Mouse (Mus musculus) forebrain, embryonic 11.5 days (tissue): ENCODE measurements around the gene Grin3b. TPM values are rescaled to one million over a fixed set of nuclear protein-coding genes. Genes with fewer than 3 reads are reported as not detected.
A peak's percentile ranks its signal among the peaks of the same experiment; 100 is the strongest.

Experiments
- ATAC-seq: fragments of 200-750 bp; cut with Nextera tagmentation; replicated peaks from 2 replicates; pipeline ENCODE4 v1.8.0; 2017; ENCODE audit warnings: moderate TSS enrichment; ENCODE audit not compliant: low FRiP score
- DNase-seq: peaks from one replicate; pipeline ENCODE4 v3.0.0-alpha.2; 2017; ENCODE audit warnings: low spot score
- H3K27ac ChIP-seq: fragments of 300-500 bp; sonication (generic); 2 replicates; pipeline ENCODE4 v1.5.1; 2014; ENCODE audit warnings: low read depth, low read length
- H3K27me3 ChIP-seq: fragments of 300-500 bp; sonication (generic); 2 replicates; pipeline ENCODE4 v1.6.1; 2014; ENCODE audit warnings: mild to moderate bottlenecking, low read length, mixed read lengths; ENCODE audit not compliant: control insufficient read depth, insufficient read depth
- H3K36me3 ChIP-seq: fragments of 300-500 bp; sonication (generic); 2 replicates; pipeline ENCODE4 v1.6.1; 2014; ENCODE audit warnings: mild to moderate bottlenecking, low read length, moderate library complexity, mixed read lengths; ENCODE audit not compliant: control insufficient read depth, insufficient read depth
- H3K4me1 ChIP-seq: fragments of 300-500 bp; sonication (generic); replicated peaks from 2 replicates; pipeline ENCODE4 v1.6.1; 2014; ENCODE audit warnings: low read length, mixed read lengths; ENCODE audit not compliant: control insufficient read depth, insufficient read depth
- H3K4me2 ChIP-seq: fragments of 300-500 bp; sonication (generic); 2 replicates; pipeline ENCODE4 v1.6.1; 2014; ENCODE audit warnings: low read depth, mild to moderate bottlenecking, low read length, moderate library complexity, mixed read lengths; ENCODE audit not compliant: severe bottlenecking
- H3K4me3 ChIP-seq: fragments of 300-500 bp; sonication (generic); 2 replicates; pipeline ENCODE4 v1.5.1; 2014; ENCODE audit warnings: low read depth, low read length
- H3K9ac ChIP-seq: fragments of 300-500 bp; sonication (generic); 2 replicates; pipeline ENCODE4 v1.6.1; 2014; ENCODE audit warnings: low read length
- H3K9me3 ChIP-seq: fragments of 300-500 bp; sonication (generic); 2 replicates; pipeline ENCODE4 v1.6.1; 2016; ENCODE audit warnings: low read length, mixed read lengths; ENCODE audit not compliant: control insufficient read depth
- WGBS: fragments of 180-500 bp; shearing (Covaris S2); extraction: QIAGEN DNeasy Blood & Tissue Kit; methylation state at CpG from one replicate; pipeline ENCODE4 v1.1.7; 2014; 5-methylcytosine and 5-hydroxymethylcytosine counted together
- polyA plus RNA-seq: library from polyadenylated mRNA; unstranded; fragments of >200 nt; fragmentation: Nextera tagmentation; extraction: Ambion mirVana; gene quantifications from 2 replicates; pipeline ENCODE4 v1.2.1, GENCODE M21; 2014

Grin3b gene
- polyA plus RNA-seq, 1 experiment from 2014 or later: 0.29 TPM

- no peak overlapping the region for H3K9ac ChIP-seq
- no peaks in the 10 kb centered on the region for H3K9me3 ChIP-seq
- DNase-seq (no peak), ATAC-seq (no peak)
- peaks cover 5% of the 10 kb centered on the region; the same call in 1 of the 2 replicates for H3K4me1 ChIP-seq
- H3K27me3 ChIP-seq: peaks cover 30% of the 10 kb centered on the region
- H3K4me2 ChIP-seq: no peak overlapping the region
- 81% methylated on average over 3 of the region's 3 CpGs for WGBS
- H3K4me3 ChIP-seq: no peak overlapping the region
- no peak overlapping the region for H3K27ac ChIP-seq
- H3K36me3 ChIP-seq: no peaks in the 10 kb centered on the region
Measured at GRCm38 (mm10) chr10:80017361-80017760, 46.8 kb downstream of the Grin3b start.

- no peaks in the 10 kb centered on the region for H3K36me3 ChIP-seq
- H3K4me2 ChIP-seq: no peak overlapping the region
- ATAC-seq (no peak), DNase-seq (no peak)
- peaks cover 30% of the 10 kb centered on the region for H3K27me3 ChIP-seq
- H3K9ac ChIP-seq: no peak overlapping the region
- WGBS: 86% methylated on average over 14 of the region's 14 CpGs
- no peaks in the 10 kb centered on the region for H3K9me3 ChIP-seq
- H3K4me1 ChIP-seq: peaks cover 5% of the 10 kb centered on the region; the same call in 1 of the 2 replicates
- no peak overlapping the region for H3K4me3 ChIP-seq
- no peak overlapping the region for H3K27ac ChIP-seq
Measured at GRCm38 (mm10) chr10:80017771-80018170, 47.3 kb downstream of the Grin3b start.

GRCm38 (mm10) chr10:80018739-80019297, 48.3 kb downstream of the Grin3b start:
- WGBS: 6% methylated on average over 15 of the region's 15 CpGs
- H3K27me3 ChIP-seq: peaks cover 19% of the 10 kb centered on the region
- H3K4me2 ChIP-seq: no peak overlapping the region
- H3K36me3 ChIP-seq: no peaks in the 10 kb centered on the region
- no peak overlapping the region for H3K4me3 ChIP-seq
- peak overlapping the region; percentile 2; the same call in 1 of the 2 replicates for H3K9ac ChIP-seq
- H3K4me1 ChIP-seq: peaks cover 5% of the 10 kb centered on the region; the same call in 1 of the 2 replicates
- DNase-seq (no peak), ATAC-seq (0 out of 2 replicates have a peak, but pooled peaks have one; percentile 38)
- no peak overlapping the region for H3K27ac ChIP-seq
- no peaks in the 10 kb centered on the region for H3K9me3 ChIP-seq

- Histone ChIP-seq H3K27ac (no peak overlapping the region), H3K4me2 (peak overlapping the region; percentile 40), H3K9ac (peak overlapping the region; percentile 37), H3K27me3 (peaks cover 11% of the 10 kb centered on the region), H3K4me3 (peak overlapping the region; percentile 21), H3K9me3 (no peaks in the 10 kb centered on the region), H3K36me3 (no peaks in the 10 kb centered on the region), H3K4me1 (peaks cover 5% of the 10 kb centered on the region; the same call in 1 of the 2 replicates)
- peak; percentile 43 for ATAC-seq
- WGBS: 3% methylated on average over 20 of the region's 20 CpGs
- DNase-seq: peak; percentile 70
Measured at GRCm38 (mm10) chr10:80019471-80020131, 49.1 kb downstream of the Grin3b start.

- H3K4me3 ChIP-seq: peak overlapping the region; percentile 21; the same call in 1 of the 2 replicates
- ATAC-seq (no peak), DNase-seq (no peak)
- 16% methylated on average over 11 of the region's 11 CpGs for WGBS
- peaks cover 5% of the 10 kb centered on the region; the same call in 1 of the 2 replicates for H3K4me1 ChIP-seq
- H3K27me3 ChIP-seq: peaks cover 5% of the 10 kb centered on the region
- H3K36me3 ChIP-seq: no peaks in the 10 kb centered on the region
- H3K9ac ChIP-seq: peak overlapping the region; percentile 37
- H3K27ac ChIP-seq: no peak overlapping the region
- peak overlapping the region; percentile 40 for H3K4me2 ChIP-seq
- H3K9me3 ChIP-seq: no peaks in the 10 kb centered on the region
Measured at GRCm38 (mm10) chr10:80020191-80020590, 49.7 kb downstream of the Grin3b start.

- no peak for DNase-seq
Measured at GRCm38 (mm10) chr10:80020603-80021319, 50.2 kb downstream of the Grin3b start.

GRCm38 (mm10) chr10:80021320-80021641, 50.8 kb downstream of the Grin3b start:
- WGBS: 91% methylated on average over 13 of the region's 13 CpGs
- Histone ChIP-seq H3K36me3 (no peaks in the 10 kb centered on the region), H3K9me3 (no peaks in the 10 kb centered on the region), H3K4me1 (peaks cover 5% of the 10 kb centered on the region; the same call in 1 of the 2 replicates), H3K27ac (no peak overlapping the region), H3K4me2 (no peak overlapping the region), H3K4me3 (no peak overlapping the region), H3K27me3 (peaks cover 2% of the 10 kb centered on the region; the same call in 1 of the 2 replicates), H3K9ac (no peak overlapping the region)
- DNase-seq (no peak), ATAC-seq (no peak)

More at GRCm38 (mm10) chr10:80020603-80021319, 50.2 kb downstream of the Grin3b start:
- no peaks in the 10 kb centered on the region for H3K36me3 ChIP-seq
- no peak overlapping the region for H3K4me2 ChIP-seq
- H3K4me3 ChIP-seq: no peak overlapping the region
- peaks cover 2% of the 10 kb centered on the region; the same call in 1 of the 2 replicates for H3K27me3 ChIP-seq
- no peak overlapping the region for H3K9ac ChIP-seq
- H3K4me1 ChIP-seq: peaks cover 5% of the 10 kb centered on the region; the same call in 1 of the 2 replicates
- 83% methylated on average over 18 of the region's 18 CpGs for WGBS
- no peaks in the 10 kb centered on the region for H3K9me3 ChIP-seq
- ATAC-seq: no peak
- no peak overlapping the region for H3K27ac ChIP-seq

GRCm38 (mm10) chr10:80022164-80022563, 51.6 kb downstream of the Grin3b start:
- no peak overlapping the region for H3K4me2 ChIP-seq
- no peaks in the 10 kb centered on the region for H3K36me3 ChIP-seq
- DNase-seq (no peak), ATAC-seq (no peak)
- H3K4me3 ChIP-seq: no peak overlapping the region
- H3K27me3 ChIP-seq: peaks cover 2% of the 10 kb centered on the region; the same call in 1 of the 2 replicates
- H3K9ac ChIP-seq: no peak overlapping the region
- H3K4me1 ChIP-seq: peaks cover 5% of the 10 kb centered on the region; the same call in 1 of the 2 replicates
- no peak overlapping the region for H3K27ac ChIP-seq
- H3K9me3 ChIP-seq: no peaks in the 10 kb centered on the region
- 91% methylated on average over 12 of the region's 12 CpGs for WGBS
